Mouse (Mus musculus): ENCODE measurements around the gene Cyp4a32.
"Not testable (repeated sequence)": the region's sequence is repeated elsewhere in the genome, so short reads cannot be mapped to it uniquely, and the experiment has no call there.

Gene Cyp4a32

GRCm38 (mm10) chr4:115600611-115601010 is at the start of gene Cyp4a32:
Cyp4a32 (plus strand) TSS chr4:115600969.
- DNase-seq = not testable (repeated sequence)

- DNase-seq = no peak
Observed at GRCm38 (mm10) chr4:115552726-115553125, 48.0 kb upstream of the Cyp4a32 start.

GRCm38 (mm10) chr4:115555513-115555912 is 45.3 kb upstream of the Cyp4a32 start:
- no peak for DNase-seq

- no peak for DNase-seq
Observed at GRCm38 (mm10) chr4:115557861-115558561, 42.8 kb upstream of the Cyp4a32 start.

GRCm38 (mm10) chr4:115561236-115561635 is 39.5 kb upstream of the Cyp4a32 start:
- not testable (repeated sequence) for DNase-seq

- DNase-seq = no peak
Observed at GRCm38 (mm10) chr4:115563401-115563800, 37.4 kb upstream of the Cyp4a32 start, which contains the start of gene Cyp4a31. Cyp4a31 (plus strand) TSS chr4:115563649.

GRCm38 (mm10) chr4:115564469-115565225 is 36.1 kb upstream of the Cyp4a32 start:
- not testable (repeated sequence) for DNase-seq

- DNase-seq = no peak
Observed at GRCm38 (mm10) chr4:115575255-115575654, 25.5 kb upstream of the Cyp4a32 start.

GRCm38 (mm10) chr4:115575776-115576175 is 25.0 kb upstream of the Cyp4a32 start:
- no peak for DNase-seq

GRCm38 (mm10) chr4:115583036-115583435 is 17.7 kb upstream of the Cyp4a32 start:
- no peak for DNase-seq

GRCm38 (mm10) chr4:115596357-115596756 is 4.4 kb upstream of the Cyp4a32 start:
- DNase-seq = no peak

- no peak for DNase-seq
Observed at GRCm38 (mm10) chr4:115596824-115597336, 3.9 kb upstream of the Cyp4a32 start.

- DNase-seq = no peak
Observed at GRCm38 (mm10) chr4:115614005-115614404, 13.2 kb downstream of the Cyp4a32 start.

- not testable (repeated sequence) for DNase-seq
Observed at GRCm38 (mm10) chr4:115625560-115625959, 24.8 kb downstream of the Cyp4a32 start.

- DNase-seq = no peak
Observed at GRCm38 (mm10) chr4:115642967-115643754, 42.4 kb downstream of the Cyp4a32 start.

- DNase-seq = no peak
Observed at GRCm38 (mm10) chr4:115645371-115645770, 44.6 kb downstream of the Cyp4a32 start.

- no peak for DNase-seq
Observed at GRCm38 (mm10) chr4:115647580-115647979, 46.8 kb downstream of the Cyp4a32 start, which contains the start of gene Cyp4b1. Cyp4b1 (minus strand) TSS chr4:115647723.

- DNase-seq = no peak
Observed at GRCm38 (mm10) chr4:115648752-115649151, 48.0 kb downstream of the Cyp4a32 start.

- DNase-seq = no peak
Observed at GRCm38 (mm10) chr4:115649344-115649743, 48.6 kb downstream of the Cyp4a32 start.

- no peak for DNase-seq
Observed at GRCm38 (mm10) chr4:115650866-115651265, 50.1 kb downstream of the Cyp4a32 start.

- not testable (repeated sequence) for DNase-seq
Observed at GRCm38 (mm10) chr4:115655841-115656534, 55.2 kb downstream of the Cyp4a32 start.

GRCm38 (mm10) chr4:115656535-115656922 is 55.8 kb downstream of the Cyp4a32 start:
- not testable (repeated sequence) for DNase-seq
